Mouse (Mus musculus) gastrocnemius, postnatal 4 days (tissue): ENCODE results near the gene Slc25a29. TPM values are rescaled to one million over a fixed set of nuclear protein-coding genes. Genes with fewer than 3 reads are reported as not detected.

Experiments used
- DNase-seq, 2 experiments: peaks; one replicate each; pipeline ENCODE4 v3.0.0; 2021 to 2022; ENCODE audit warnings: low spot score in 2 of 2, mixed read lengths in 2 of 2
- total RNA-seq, 2 experiments: library from RNA; stranded (reverse); gene quantifications; 2 replicates each; pipeline ENCODE4 v1.2.3; 2021

The Slc25a29 gene
- total RNA-seq, 2 experiments from 2014 or later, result 3.4 to 5.6 TPM

GRCm38 (mm10) chr12:108834786-108835185 is 897 bp downstream of the Slc25a29 start:
- DNase-seq, result no peak

- no peak for DNase-seq
These were observed 1.3 kb downstream of the Slc25a29 start for GRCm38 (mm10) chr12:108834337-108834736.

- no peak for DNase-seq
These were observed 2.3 kb downstream of the Slc25a29 start for GRCm38 (mm10) chr12:108833408-108833807.

GRCm38 (mm10) chr12:108832851-108833250 is 2.8 kb downstream of the Slc25a29 start:
- no peak for DNase-seq

- peak in 1 of 2 experiments; percentile 58 for DNase-seq
These were observed 3.6 kb downstream of the Slc25a29 start for GRCm38 (mm10) chr12:108831966-108832643.

- no peak for DNase-seq
These were observed 5.3 kb downstream of the Slc25a29 start for GRCm38 (mm10) chr12:108830358-108830757.

- no peak for DNase-seq
These were observed 6.0 kb downstream of the Slc25a29 start for GRCm38 (mm10) chr12:108829636-108830035.

GRCm38 (mm10) chr12:108827641-108828040 is 8.0 kb downstream of the Slc25a29 start:
- no peak for DNase-seq

- no peak for DNase-seq
These were observed 8.6 kb downstream of the Slc25a29 start for GRCm38 (mm10) chr12:108826958-108827535.

GRCm38 (mm10) chr12:108826282-108826957 is 9.3 kb downstream of the Slc25a29 start:
- DNase-seq, result no peak

GRCm38 (mm10) chr12:108825561-108826224 is 10.0 kb downstream of the Slc25a29 start:
- DNase-seq, result no peak

GRCm38 (mm10) chr12:108824225-108824874 is 11.3 kb downstream of the Slc25a29 start:
- no peak for DNase-seq

- no peak for DNase-seq
These were observed 12.6 kb downstream of the Slc25a29 start for GRCm38 (mm10) chr12:108823036-108823435.

- no peak for DNase-seq
These were observed 15.2 kb downstream of the Slc25a29 start for GRCm38 (mm10) chr12:108820461-108820860.

GRCm38 (mm10) chr12:108816569-108816968 is 19.1 kb downstream of the Slc25a29 start:
- no peak for DNase-seq

GRCm38 (mm10) chr12:108814470-108814869 is 21.2 kb downstream of the Slc25a29 start:
- no peak for DNase-seq

- DNase-seq, result no peak
These were observed 23.2 kb downstream of the Slc25a29 start for GRCm38 (mm10) chr12:108812463-108812862.

- no peak for DNase-seq
These were observed 24.6 kb downstream of the Slc25a29 start for GRCm38 (mm10) chr12:108811133-108811532.

- DNase-seq, result no peak
These were observed 25.4 kb downstream of the Slc25a29 start for GRCm38 (mm10) chr12:108810309-108810708.

- DNase-seq, result no peak
These were observed 25.9 kb downstream of the Slc25a29 start for GRCm38 (mm10) chr12:108809771-108810170.

GRCm38 (mm10) chr12:108808465-108808864 is 27.2 kb downstream of the Slc25a29 start:
- no peak for DNase-seq
